Mouse (Mus musculus) ES-CJ7 (cell line): ENCODE measurements around the gene Jak2.

ENCODE experiments used
- DNase-seq: peaks from one replicate; pipeline ENCODE4 v3.0.0; 2011; ENCODE audit warnings: low read depth, low spot score

Gene Jak2

GRCm38 (mm10) chr19:29300919-29301318, 49.3 kb downstream of the Jak2 start:
- DNase-seq = no peak

GRCm38 (mm10) chr19:29302119-29302518, 50.5 kb downstream of the Jak2 start:
- DNase-seq = no peak

- no peak for DNase-seq
Measured at GRCm38 (mm10) chr19:29308832-29309231, 57.2 kb downstream of the Jak2 start.

- DNase-seq = no peak
Measured at GRCm38 (mm10) chr19:29311791-29312190, 60.2 kb downstream of the Jak2 start.

GRCm38 (mm10) chr19:29312661-29313060, 61.0 kb downstream of the Jak2 start:
- no peak for DNase-seq

GRCm38 (mm10) chr19:29323416-29324049, 71.9 kb downstream of the Jak2 start:
- no peak for DNase-seq

GRCm38 (mm10) chr19:29325053-29325851, 73.6 kb downstream of the Jak2 start, which contains the start of gene Insl6:
Gene Insl6, minus strand, starts transcription at chr19:29325356.
- peak; percentile 60 for DNase-seq

- no peak for DNase-seq
Measured at GRCm38 (mm10) chr19:29325852-29326180, 74.2 kb downstream of the Jak2 start.

GRCm38 (mm10) chr19:29326396-29326795, 74.8 kb downstream of the Jak2 start:
- no peak for DNase-seq

GRCm38 (mm10) chr19:29326822-29327552, 75.4 kb downstream of the Jak2 start:
- DNase-seq = peak; percentile 49

GRCm38 (mm10) chr19:29334068-29334745, 82.6 kb downstream of the Jak2 start, which contains the start of gene Rln1:
Gene Rln1, minus strand, starts transcription at chr19:29334670.
- peak; percentile 63 for DNase-seq

GRCm38 (mm10) chr19:29336624-29337023, 85.0 kb downstream of the Jak2 start:
- DNase-seq = no peak

- DNase-seq = no peak
Measured at GRCm38 (mm10) chr19:29341029-29341428, 89.4 kb downstream of the Jak2 start.

- no peak for DNase-seq
Measured at GRCm38 (mm10) chr19:29342281-29342680, 90.7 kb downstream of the Jak2 start.

GRCm38 (mm10) chr19:29344868-29345267, 93.2 kb downstream of the Jak2 start:
- DNase-seq = no peak

- DNase-seq = no peak
Measured at GRCm38 (mm10) chr19:29345636-29346035, 94.0 kb downstream of the Jak2 start.

- peak; percentile 62 for DNase-seq
Measured at GRCm38 (mm10) chr19:29350991-29351390, 99.4 kb downstream of the Jak2 start.

GRCm38 (mm10) chr19:29354895-29355877, 103.6 kb downstream of the Jak2 start:
- DNase-seq = peak; percentile 84

GRCm38 (mm10) chr19:29356281-29356680, 104.7 kb downstream of the Jak2 start:
- DNase-seq = no peak

GRCm38 (mm10) chr19:29360251-29360650, 108.6 kb downstream of the Jak2 start:
- no peak for DNase-seq
